Mouse (Mus musculus) mature B cell (primary cell): Measurements from ENCODE around the gene Acod1.

ENCODE experiments used
- in situ Hi-C: fragments of 300-500 bp; cut with MboI; formaldehyde crosslinking; loops from 2 replicates; pipeline ENCODE4 v1.14.3; 2019

The Acod1 gene

DNA sequence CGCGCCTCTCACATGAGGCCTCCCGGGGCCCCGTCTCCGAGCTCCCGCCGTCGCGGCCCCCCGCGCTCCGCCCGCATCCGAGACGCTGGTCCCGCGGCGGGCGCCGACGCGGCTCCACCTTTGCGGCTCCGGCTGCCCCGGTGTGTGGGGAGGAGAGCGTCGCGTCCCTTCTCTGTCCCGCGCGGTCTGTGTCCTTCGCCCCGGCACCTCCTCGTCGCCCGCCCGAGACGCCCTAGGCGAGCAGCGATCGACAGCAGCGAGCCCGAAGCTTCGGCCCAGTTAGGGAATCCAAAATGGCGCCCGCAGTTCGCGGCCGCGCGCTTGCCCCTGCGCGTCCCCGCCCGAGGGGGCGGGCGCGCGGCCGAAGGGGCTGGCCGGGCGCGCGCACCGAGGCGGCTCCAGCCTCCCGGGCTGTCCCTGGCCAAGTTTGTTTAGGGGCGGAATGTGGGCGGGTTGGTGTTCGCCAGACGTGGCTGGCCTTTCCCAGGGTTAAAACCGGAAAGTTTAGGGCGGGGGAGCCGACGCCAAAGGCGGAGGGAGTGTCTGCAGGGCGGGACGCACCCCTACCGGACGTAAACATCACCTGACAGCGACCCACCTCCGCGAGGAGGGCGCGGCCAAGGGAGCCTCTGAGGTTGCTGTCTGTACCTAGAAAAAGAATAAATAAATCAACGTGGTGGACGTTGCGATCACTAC lies 52.6 kb downstream of the Acod1 start, which contains the start of gene Fbxl3:
Fbxl3 (minus strand) TSS at position 329 of the 696 bp plus-strand sequence.
- in situ Hi-C loops, result no loop called here

DNA sequence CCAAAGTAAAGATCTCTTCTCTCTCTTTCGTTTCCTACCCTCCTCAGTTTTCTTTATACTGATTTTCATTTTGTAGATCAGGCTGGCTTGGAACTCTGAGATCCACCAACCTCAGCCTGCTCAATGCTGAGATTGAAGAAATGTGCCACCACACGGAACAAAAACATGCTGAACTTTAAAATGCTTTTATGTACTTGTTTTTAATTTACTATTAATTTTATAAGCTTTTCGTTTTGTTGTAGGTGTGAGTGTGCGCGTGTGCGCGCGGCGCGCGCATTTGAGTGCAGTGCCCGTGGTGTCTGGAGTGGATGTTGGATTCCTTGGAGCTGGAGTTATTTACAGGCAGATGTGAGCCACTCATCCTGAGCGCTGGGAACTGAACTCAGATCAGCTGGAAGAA lies 53.5 kb downstream of the Acod1 start:
- in situ Hi-C loops, result no loop called here

DNA sequence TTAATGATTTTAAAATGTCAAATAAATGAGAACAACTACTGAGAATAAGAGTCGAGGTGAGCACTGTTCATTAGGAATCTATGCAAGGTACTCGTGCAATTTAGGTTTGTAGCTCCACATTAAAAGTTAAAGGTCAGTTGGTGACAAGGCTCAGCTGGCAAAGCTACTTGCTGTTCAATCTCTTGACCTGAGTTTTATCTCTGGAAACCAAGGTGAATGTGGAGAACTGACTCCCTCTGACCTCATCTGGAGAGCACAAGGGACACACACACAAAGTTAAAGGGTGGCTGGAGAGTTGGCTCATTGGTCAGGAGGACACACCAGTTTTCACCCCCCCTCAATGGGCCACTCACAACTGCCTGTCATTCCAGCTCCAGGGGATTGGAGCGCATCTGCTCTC lies 54.4 kb downstream of the Acod1 start:
- in situ Hi-C loops, result no loop called here

DNA sequence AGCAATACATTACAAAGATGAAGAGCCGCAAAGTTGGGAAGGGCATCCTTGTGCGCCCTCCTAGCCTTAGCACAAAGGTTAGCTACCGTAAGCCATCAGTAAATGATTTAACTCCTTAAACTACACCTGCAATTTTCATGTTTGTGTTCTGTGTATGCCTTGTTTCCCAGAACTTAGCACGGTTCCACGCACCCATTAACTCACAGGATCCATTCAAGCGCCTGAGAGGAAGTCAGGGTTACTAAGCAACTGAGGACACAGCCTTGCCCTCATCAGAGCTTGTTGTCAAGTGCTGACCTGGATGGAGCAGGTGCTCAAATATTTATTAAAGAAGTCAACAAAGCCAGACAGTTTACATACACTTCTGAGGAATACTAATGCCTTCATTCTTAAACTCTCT lies 55.5 kb downstream of the Acod1 start:
- in situ Hi-C loops, result no loop called here

DNA sequence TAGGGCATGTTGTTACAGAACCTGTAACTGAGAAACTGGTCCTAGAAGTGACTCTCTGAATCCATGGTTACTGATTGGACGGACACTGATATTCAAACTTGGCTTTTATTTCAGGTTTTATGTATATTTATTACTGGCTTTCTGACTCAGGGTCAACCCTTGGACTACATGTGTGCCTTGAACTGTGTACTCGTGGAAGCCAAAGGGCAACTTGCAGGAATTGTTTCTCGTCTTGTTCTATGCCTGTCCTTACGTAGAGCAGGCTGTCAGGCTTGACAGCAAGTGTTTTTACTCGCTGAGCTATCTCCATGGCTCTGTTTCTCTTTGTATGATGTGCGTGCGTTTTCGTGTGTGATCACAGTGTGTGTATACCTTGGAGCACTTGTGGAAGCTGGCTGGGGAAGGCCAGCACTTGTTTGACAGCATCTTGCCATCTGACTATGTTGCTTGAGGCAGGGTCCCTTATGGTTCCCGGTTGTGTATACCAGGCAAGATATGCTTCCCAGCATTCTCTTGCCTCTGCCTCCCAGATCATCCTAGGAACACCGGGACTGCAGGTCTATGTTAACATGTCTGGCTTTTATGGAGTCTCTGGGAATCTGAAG lies 56.1 kb downstream of the Acod1 start:
- in situ Hi-C loops, result no loop called here
